Mouse (Mus musculus) CH12.LX (cell line): Measurements from ENCODE around the gene Fut11. TPM values are rescaled to one million over a fixed set of nuclear protein-coding genes. Genes with fewer than 3 reads are reported as not detected.
A peak's percentile ranks its signal among the peaks of the same experiment; 100 is the strongest.

Source experiments
- DNase-seq: peaks from one replicate; pipeline ENCODE4 v3.0.0-alpha.2; 2013; ENCODE audit errors: extremely low read depth
- H3K27ac ChIP-seq: 2 replicates; pipeline ENCODE4 v1.5.1; 2012; ENCODE audit warnings: low read depth, mild to moderate bottlenecking, control low read depth, moderate library complexity; ENCODE audit not compliant: insufficient read depth
- H3K27me3 ChIP-seq: replicated peaks from 2 replicates; pipeline ENCODE3; 2012; ENCODE audit warnings: inconsistent platforms
- H3K36me3 ChIP-seq, 2 experiments: replicated peaks in 1 of 2; 2 replicates each; pipeline versions ENCODE3 to v1.6.1; 2012; ENCODE audit warnings: inconsistent platforms in 1 of 2, low read length in 1 of 2, mild to moderate bottlenecking in 1 of 2, mixed read lengths in 1 of 2, moderate library complexity in 1 of 2; ENCODE audit not compliant: control insufficient read depth in 1 of 2, insufficient read depth in 1 of 2
- H3K4me1 ChIP-seq, 2 experiments: 2 replicates each; pipeline ENCODE4 v1.6.1; 2012; ENCODE audit warnings: inconsistent platforms in 1 of 2, moderate library complexity in 1 of 2; ENCODE audit not compliant: insufficient read depth in 2 of 2, control insufficient read depth in 1 of 2
- H3K4me2 ChIP-seq: 2 replicates; pipeline ENCODE4 v1.6.1; 2012; ENCODE audit warnings: low read depth, mild to moderate bottlenecking, control low read depth; ENCODE audit not compliant: poor library complexity, insufficient read depth, severe bottlenecking
- H3K4me3 ChIP-seq, 3 experiments: fragments of 150-350 bp in 1 of 3; sonication (generic) in 1 of 3; replicated peaks in 1 of 3; 2 replicates each; pipeline versions ENCODE3 to v1.5.1; 2011 to 2012; ENCODE audit warnings: low read depth in 2 of 3, low read length in 2 of 3, mild to moderate bottlenecking in 2 of 3, moderate library complexity in 2 of 3, control low read depth in 1 of 3, improper control_type of control experiment in 1 of 3, inconsistent platforms in 1 of 3, mixed read lengths in 1 of 3; ENCODE audit not compliant: poor library complexity in 1 of 3
- H3K79me2 ChIP-seq: replicated peaks from 2 replicates; pipeline ENCODE4 v1.6.1; 2012; ENCODE audit warnings: mild to moderate bottlenecking, moderate library complexity; ENCODE audit not compliant: control insufficient read depth, poor library complexity, insufficient read depth, severe bottlenecking; ENCODE audit errors: extremely low read depth
- H3K9ac ChIP-seq: 2 replicates; pipeline ENCODE4 v1.6.1; 2012; ENCODE audit warnings: low read depth, mild to moderate bottlenecking, control low read depth, moderate library complexity; ENCODE audit not compliant: insufficient read depth
- H3K9me3 ChIP-seq: replicated peaks from 2 replicates; pipeline ENCODE3; 2012; ENCODE audit warnings: low read length, inconsistent platforms, mixed read lengths
- ETS1 ChIP-seq: conservative IDR thresholded peaks from 2 replicates; pipeline ENCODE4 v1.6.1; 2012; ENCODE audit warnings: low read depth, mild to moderate bottlenecking, inconsistent platforms, low read length, improper control_type of control experiment, moderate library complexity
- HCFC1 ChIP-seq: IDR thresholded peaks from 2 replicates; pipeline ENCODE4 v1.6.1; 2012; ENCODE audit warnings: low read depth, mild to moderate bottlenecking, inconsistent platforms, low read length, improper control_type of control experiment
- JUND ChIP-seq: conservative IDR thresholded peaks from 2 replicates; pipeline ENCODE4 v1.6.1; 2011; ENCODE audit warnings: low read depth, low read length, improper control_type of control experiment
- MAX ChIP-seq: IDR thresholded peaks from 2 replicates; pipeline ENCODE4 v1.6.1; 2011; ENCODE audit warnings: low read length, improper control_type of control experiment
- MAZ ChIP-seq: IDR thresholded peaks from 2 replicates; pipeline ENCODE4 v1.6.1; 2012; ENCODE audit warnings: low read depth, mild to moderate bottlenecking, inconsistent platforms, low read length, improper control_type of control experiment, moderate library complexity
- MEF2A ChIP-seq: IDR thresholded peaks from 2 replicates; pipeline ENCODE4 v1.6.1; 2014; ENCODE audit warnings: low read depth, mild to moderate bottlenecking, inconsistent platforms, low read length, improper control_type of control experiment, borderline replicate concordance
- POLR2AphosphoS2 ChIP-seq: IDR thresholded peaks from 2 replicates; pipeline ENCODE4 v1.6.1; 2011; ENCODE audit warnings: low read depth, low read length, improper control_type of control experiment
- RCOR1 ChIP-seq: conservative IDR thresholded peaks from 2 replicates; pipeline ENCODE4 v1.6.1; 2012; ENCODE audit warnings: low read depth, mild to moderate bottlenecking, inconsistent platforms, low read length, improper control_type of control experiment
- TBP ChIP-seq: conservative IDR thresholded peaks from 2 replicates; pipeline ENCODE4 v1.6.1; 2011; ENCODE audit warnings: low read depth, low read length, improper control_type of control experiment
- USF1 ChIP-seq: IDR thresholded peaks from 2 replicates; pipeline ENCODE4 v1.6.1; 2014; ENCODE audit warnings: low read depth, mild to moderate bottlenecking, inconsistent platforms, low read length, improper control_type of control experiment
- USF2 ChIP-seq: conservative IDR thresholded peaks from 2 replicates; pipeline ENCODE4 v1.6.1; 2011; ENCODE audit warnings: low read depth, low read length, improper control_type of control experiment
- ZC3H11A ChIP-seq: IDR thresholded peaks from 2 replicates; pipeline ENCODE4 v1.6.1; 2012; ENCODE audit warnings: low read depth, mild to moderate bottlenecking, inconsistent platforms, low read length, improper control_type of control experiment
- ZMIZ1 ChIP-seq: IDR thresholded peaks from 2 replicates; pipeline ENCODE4 v1.6.1; 2012; ENCODE audit warnings: low read depth, mild to moderate bottlenecking, inconsistent platforms, low read length, improper control_type of control experiment
- ZNF384 ChIP-seq: IDR thresholded peaks from 2 replicates; pipeline ENCODE4 v1.6.1; 2012; ENCODE audit warnings: low read depth, low read length, improper control_type of control experiment, inconsistent platforms
- dilution Hi-C: fragments of 300-500 bp; cut with MboI; formaldehyde crosslinking; loops from 2 replicates; pipeline ENCODE4 v1.14.3; 2020; ENCODE audit warnings: low sequenced_read_pairs; ENCODE audit not compliant: extremely low pct_unique_long_range_greater_than_20kb, extremely low pct_ligation_motif_present
- in situ Hi-C: fragments of 300-500 bp; cut with MboI; formaldehyde crosslinking; loops from 3 replicates; pipeline ENCODE4 v1.14.3; 2019; ENCODE audit warnings: low sequenced_read_pairs, low pct_ligation_motif_present, low pct_unique_long_range_greater_than_20kb, mixed read lengths
- polyA plus RNA-seq: library from polyadenylated mRNA; unstranded; fragments of >175 nt; gene quantifications from 2 replicates; pipeline ENCODE4 v1.2.1, GENCODE M21; 2012; ENCODE audit warnings: low read depth; ENCODE audit not compliant: insufficient read length
- total RNA-seq, 2 experiments: library from RNA; depleted of rRNA; stranded (reverse); fragments of 300-350 nt in 1 of 2; fragments of >200 nt in 1 of 2; gene quantifications; 2 replicates each; pipeline ENCODE4 v1.2.3; 2012 to 2014

Fut11 gene
- total and polyA plus RNA-seq, 3 experiments: 2.9 to 3.8 (median 3.7) TPM

- H3K4me1 ChIP-seq: peaks cover 4 to 18% of the 10 kb centered on the region in 2 experiments; a peak in 3 of 4 replicates
- no peaks in the 10 kb centered on the region for H3K9me3 ChIP-seq
- H3K4me3 ChIP-seq: no peak overlapping the region
- peaks cover 32% of the 10 kb centered on the region for H3K27me3 ChIP-seq
- dilution Hi-C loops: no loop called here
- no peak overlapping the region for H3K4me2 ChIP-seq
- in situ Hi-C loops: no loop called here
- no peaks in the 10 kb centered on the region for H3K36me3 ChIP-seq
- no peak for DNase-seq
- H3K9ac ChIP-seq: no peak overlapping the region
- no peak overlapping the region for H3K27ac ChIP-seq
- no peaks in the 10 kb centered on the region for H3K79me2 ChIP-seq
- TF ChIP-seq HCFC1 (no peak), RCOR1 (no peak), USF1 (no peak)
These were observed 32.0 kb upstream of the Fut11 start for GRCm38 (mm10) chr14:20662740-20663139.

- in situ Hi-C loops (no loop called here), dilution Hi-C loops (no loop called here)
- Histone ChIP-seq H3K27me3 (peaks cover 32% of the 10 kb centered on the region), H3K79me2 (no peaks in the 10 kb centered on the region), H3K4me1 (peaks cover 4 to 18% of the 10 kb centered on the region in 2 experiments; a peak in 3 of 4 replicates), H3K4me3 (no peak overlapping the region), H3K27ac (no peak overlapping the region), H3K9ac (no peak overlapping the region), H3K9me3 (no peaks in the 10 kb centered on the region), H3K36me3 (no peaks in the 10 kb centered on the region), H3K4me2 (no peak overlapping the region)
- DNase-seq: no peak
- TF ChIP-seq ZMIZ1: no peak
- no peak for TF ChIP-seq JUND
- no peak for TF ChIP-seq ZC3H11A
- TF ChIP-seq MAZ: no peak
- no peak for TF ChIP-seq ZNF384
These were observed 31.2 kb upstream of the Fut11 start for GRCm38 (mm10) chr14:20663601-20664000.

DNA sequence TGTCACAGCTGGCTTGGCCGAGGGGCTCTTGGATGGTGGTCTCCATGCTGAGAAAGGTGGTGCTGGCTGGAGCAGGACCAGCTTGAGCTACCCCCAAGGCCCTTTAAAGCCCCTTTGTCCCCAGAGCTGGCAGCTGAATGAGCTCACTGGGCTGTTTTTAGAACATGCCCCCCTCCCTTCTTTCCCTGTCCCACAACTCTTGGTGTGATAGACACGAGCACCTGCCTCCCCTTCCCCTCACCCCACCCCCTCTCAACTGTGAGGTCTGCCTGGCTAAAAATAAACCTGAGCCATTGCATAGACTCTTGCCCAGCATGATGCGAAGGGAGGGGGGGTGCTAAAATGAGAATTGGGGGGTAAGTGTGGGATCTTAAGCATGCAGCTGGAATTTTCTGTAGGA, 30.3 kb upstream of the Fut11 start:
- Histone ChIP-seq H3K27ac (no peak overlapping the region), H3K4me2 (no peak overlapping the region), H3K4me1 (peaks cover 4 to 18% of the 10 kb centered on the region in 2 experiments; a peak in 3 of 4 replicates), H3K79me2 (no peaks in the 10 kb centered on the region), H3K27me3 (peaks cover 32% of the 10 kb centered on the region), H3K9me3 (no peaks in the 10 kb centered on the region), H3K4me3 (no peak overlapping the region), H3K9ac (no peak overlapping the region), H3K36me3 (no peaks in the 10 kb centered on the region)
- no peak for DNase-seq
- dilution Hi-C loops (no loop called here), in situ Hi-C loops (no loop called here)
- TF ChIP-seq USF2: no peak
- TF ChIP-seq TBP: no peak
- TF ChIP-seq MAX: no peak
- TF ChIP-seq ETS1: no peak
- no peak for TF ChIP-seq POLR2AphosphoS2
- TF ChIP-seq MEF2A: peak; percentile 23; the same call in 1 of the 2 replicates
